Mouse (Mus musculus): Measurements from ENCODE around the gene Rpl36.

Gene Rpl36

DNA sequence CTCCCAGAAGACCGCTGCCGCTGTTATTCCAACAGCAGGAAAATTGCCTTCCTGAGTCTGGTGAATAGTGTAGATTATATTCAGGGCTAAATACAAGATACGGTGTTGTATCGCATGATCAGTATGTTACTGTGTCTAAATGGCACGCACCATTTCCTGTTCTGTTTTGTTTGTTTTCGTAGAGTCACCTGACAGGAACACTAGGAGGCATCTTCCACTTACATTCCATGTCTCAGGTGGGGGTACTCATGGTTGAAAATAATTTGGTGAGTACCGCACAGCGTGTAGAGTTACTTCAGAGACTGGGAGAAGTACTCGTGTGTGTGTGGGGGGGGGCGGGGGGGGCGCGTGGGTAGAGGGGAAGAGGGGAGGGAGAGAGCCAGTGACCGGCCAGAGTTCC is 34.3 kb downstream of the Rpl36 start:
- DNase-seq (ENCODE audit: extremely low read depth, low read depth): no peak

DNA sequence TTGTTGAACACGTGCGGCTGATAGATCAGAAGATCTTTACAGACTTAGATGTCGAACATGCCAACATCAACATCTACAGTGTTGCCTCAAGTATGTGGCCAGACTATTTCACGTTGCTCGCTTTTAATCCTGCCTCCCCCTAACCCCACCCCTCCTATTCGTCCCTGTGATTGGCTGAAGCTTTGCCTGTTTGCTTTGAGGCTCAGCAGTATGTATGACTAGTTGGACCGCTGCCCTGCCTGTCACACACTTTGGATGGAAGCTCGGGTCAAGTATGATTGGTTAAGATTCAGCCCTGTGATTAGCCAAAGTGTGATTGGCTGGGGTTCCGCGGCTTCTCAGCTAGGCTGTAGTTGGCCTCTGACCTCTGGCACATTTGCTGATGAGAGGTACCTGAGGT is 38.6 kb downstream of the Rpl36 start:
- no peak for DNase-seq (ENCODE audit: extremely low read depth, low read depth)

- DNase-seq (ENCODE audit: extremely low read depth, low read depth): no peak
Observed at GRCm38 (mm10) chr17:56654771-56655170, 41.6 kb downstream of the Rpl36 start.

- DNase-seq (ENCODE audit: extremely low read depth, low read depth): no peak
Observed at GRCm38 (mm10) chr17:56655311-56655710, 42.1 kb downstream of the Rpl36 start.

- no peak for DNase-seq (ENCODE audit: extremely low read depth, low read depth)
Observed at GRCm38 (mm10) chr17:56656171-56656570, 43.0 kb downstream of the Rpl36 start.

- DNase-seq (ENCODE audit: extremely low read depth, low read depth): no peak
Observed at GRCm38 (mm10) chr17:56663659-56664058, 50.4 kb downstream of the Rpl36 start.

Measured in MEL-GATA-1-ER (cell line).